Comparison of ENCODE assay signal across 8 mouse cellular contexts in the genomic region with DNA sequence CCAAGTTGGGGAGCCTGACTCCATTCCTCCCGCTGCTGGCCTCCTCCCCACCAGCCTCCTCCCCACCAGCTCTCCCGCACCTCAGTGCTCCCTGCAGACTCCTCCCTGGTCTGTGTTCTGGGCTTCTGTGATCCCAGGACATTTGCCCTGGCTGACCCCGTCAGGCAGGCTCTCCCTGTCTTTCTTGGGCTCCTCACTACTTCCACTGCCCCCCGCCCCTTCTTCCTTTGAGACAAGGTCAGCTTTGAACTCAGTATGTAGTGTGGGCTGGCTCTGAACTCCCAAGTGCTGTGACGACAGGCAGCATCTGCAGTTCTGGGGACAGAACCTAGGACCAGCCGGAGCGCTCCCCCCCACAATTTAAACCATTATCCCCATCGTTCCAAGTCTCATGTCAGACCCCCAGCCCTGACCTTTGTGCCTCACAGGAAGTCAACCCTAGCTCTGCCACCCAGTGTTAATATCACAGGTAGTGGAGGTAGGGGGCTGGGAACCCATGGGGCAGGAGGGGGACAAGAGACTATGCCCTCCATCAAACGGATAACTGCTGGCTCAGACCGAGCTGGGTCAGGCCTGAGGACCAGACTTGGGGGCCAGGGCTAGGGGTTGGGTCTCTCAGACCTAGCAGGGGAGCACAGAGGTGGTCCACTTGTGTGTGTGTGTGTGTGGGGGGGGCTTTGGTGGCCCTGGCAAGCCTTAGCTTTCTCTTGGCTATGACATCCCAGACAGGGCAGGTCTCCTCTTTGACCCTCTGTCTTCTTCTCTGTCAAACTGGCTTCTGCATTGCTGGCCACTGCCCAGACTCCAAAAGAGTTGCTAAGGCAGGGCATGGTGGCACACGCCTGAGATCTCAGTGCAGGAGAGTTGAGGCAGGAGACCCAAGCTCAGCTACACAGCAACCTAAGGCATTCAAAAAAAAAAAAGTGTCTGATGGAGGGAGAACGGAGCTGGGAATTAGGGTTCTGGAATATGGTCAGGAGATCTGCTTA. TPM values are rescaled to one million over a fixed set of nuclear protein-coding genes. Genes with fewer than 3 reads are reported as not detected.
DNase-seq lines count a peak whose midpoint lies in the region; ATAC-seq lines count a peak whose summit lies in the region.

No protein-coding gene starts in this region.

- H3K27ac ChIP-seq in heart, embryonic 13.5 days (replicated peaks) = peak overlapping the region; percentile 61
- H3K27ac ChIP-seq in stomach, embryonic 16.5 days (ENCODE audit: low read length) = peak overlapping the region; percentile 88

- H3K4me1 ChIP-seq in heart, embryonic 13.5 days = peaks cover 79% of the 10 kb centered on the region
- peaks cover 60% of the 10 kb centered on the region for H3K4me1 ChIP-seq in stomach, embryonic 16.5 days (ENCODE audit: control insufficient read depth, insufficient read depth, low read length)

- 49% methylated on average over 12 of the region's 12 CpGs for WGBS in heart, embryonic 13.5 days
- WGBS in stomach, embryonic 16.5 days = 48% methylated on average over 12 of the region's 12 CpGs

- H3K9ac ChIP-seq in heart, embryonic 13.5 days = peak overlapping the region; percentile 82
- H3K9ac ChIP-seq in stomach, embryonic 16.5 days (ENCODE audit: low read length) = peak overlapping the region; percentile 69

- H3K27me3 ChIP-seq in heart, embryonic 13.5 days (replicated peaks) = no peaks in the 10 kb centered on the region
- H3K27me3 ChIP-seq in stomach, embryonic 16.5 days (ENCODE audit: control insufficient read depth, insufficient read depth, low read length) = no peaks in the 10 kb centered on the region

- H3K9me3 ChIP-seq in heart, embryonic 13.5 days = no peaks in the 10 kb centered on the region
- H3K9me3 ChIP-seq in stomach, embryonic 16.5 days (replicated peaks; ENCODE audit: control insufficient read depth, low read length) = no peaks in the 10 kb centered on the region

- DNase-seq in heart, adult 11 months = peak; percentile 96
- no peak for DNase-seq in heart, adult 8-10 months (ENCODE audit: low spot score)
- peak; percentile 4 to 9 for DNase-seq in adrenal gland, postnatal 36 days
- peak; percentile 1 for DNase-seq in liver
- DNase-seq in embryo, embryonic 11 days = no peak

- ATAC-seq in heart, embryonic 13.5 days (ENCODE audit: extremely low read depth, insufficient number of reproducible peaks, low FRiP score, low TSS enrichment) = no peak
- no peak for ATAC-seq in stomach, embryonic 16.5 days (ENCODE audit: insufficient read depth, low FRiP score)
- ATAC-seq in activated CD4-positive, CD25-positive, alpha-beta regulatory T cell, adult 4 months = no peak

- peak overlapping the region; percentile 45 for H3K4me3 ChIP-seq in heart, embryonic 13.5 days
- H3K4me3 ChIP-seq in stomach, embryonic 16.5 days (replicated peaks; ENCODE audit: low read length) = peak overlapping the region; percentile 40

- peaks cover 41% of the 10 kb centered on the region for H3K36me3 ChIP-seq in heart, embryonic 13.5 days
- H3K36me3 ChIP-seq in stomach, embryonic 16.5 days (ENCODE audit: control insufficient read depth, insufficient read depth, low read length) = no peaks in the 10 kb centered on the region; the same call in none of the 2 replicates

- peak overlapping the region; percentile 75 for H3K4me2 ChIP-seq in heart, embryonic 13.5 days
- peak overlapping the region; percentile 64 for H3K4me2 ChIP-seq in stomach, embryonic 16.5 days (ENCODE audit: low read depth, low read length)

RNA-seq across cellular contexts. Expression of a gene that starts 24.7 kb away (rescaled TPM):
- 1 to 10 TPM; 1.4 to 2.4 (median 1.9) TPM for total RNA-seq in heart, adult 8-10 months (2022)
- 1 to 10 TPM; 1.2 to 1.6 TPM for total RNA-seq in adrenal gland, postnatal 36 days (2021)
- polyA plus RNA-seq in heart, embryonic 13.5 days (2015; fragmentation: Nextera tagmentation; extraction: Ambion mirVana) = 2.7 and 3.1 TPM in 2 replicates
- 61.8 and 65.3 TPM in 2 replicates for polyA plus RNA-seq in stomach, embryonic 16.5 days (2015; fragmentation: Nextera tagmentation; extraction: Ambion mirVana)
- polyA plus RNA-seq in activated CD4-positive, CD25-positive, alpha-beta regulatory T cell, adult 4 months (2017; shearing (Covaris generic)) = 10 to 100 TPM in 1 of 2 experiments, 1 to 10 TPM in 1; 7.3 to 13.3 TPM

RNA-seq across cellular contexts. Expression of a gene that starts 28.7 kb away (rescaled TPM):
- under 1 TPM in 2 of 4 experiments, not detected in 2; 0.50 to 0.72 TPM for total RNA-seq in heart, adult 8-10 months (2022)
- total RNA-seq in adrenal gland, postnatal 36 days (2021) = 1 to 10 TPM in 1 of 2 experiments, not detected in 1; 1.5 TPM
- 0.82 and 1.1 TPM in 2 replicates for polyA plus RNA-seq in heart, embryonic 13.5 days (2015; fragmentation: Nextera tagmentation; extraction: Ambion mirVana)
- polyA plus RNA-seq in stomach, embryonic 16.5 days (2015; fragmentation: Nextera tagmentation; extraction: Ambion mirVana) = 1.3 and 1.5 TPM in 2 replicates
- polyA plus RNA-seq in activated CD4-positive, CD25-positive, alpha-beta regulatory T cell, adult 4 months (2017; shearing (Covaris generic)) = 1 to 10 TPM in 1 of 2 experiments, not detected in 1; 1.4 TPM

RNA-seq across cellular contexts. Expression of a gene that starts 33.3 kb away (rescaled TPM):
- 1 to 10 TPM in 2 of 4 experiments, under 1 TPM in 2; 0.73 to 1.3 (median 1.0) TPM for total RNA-seq in heart, adult 8-10 months (2022)
- 1 to 10 TPM; 1.1 to 1.7 TPM for total RNA-seq in adrenal gland, postnatal 36 days (2021)
- 2.1 and 2.3 TPM in 2 replicates for polyA plus RNA-seq in heart, embryonic 13.5 days (2015; fragmentation: Nextera tagmentation; extraction: Ambion mirVana)
- 3.0 and 3.8 TPM in 2 replicates for polyA plus RNA-seq in stomach, embryonic 16.5 days (2015; fragmentation: Nextera tagmentation; extraction: Ambion mirVana)
- polyA plus RNA-seq in activated CD4-positive, CD25-positive, alpha-beta regulatory T cell, adult 4 months (2017; shearing (Covaris generic)) = 1 to 10 TPM; 1.1 to 1.2 TPM

RNA-seq across cellular contexts. Expression of a gene that starts 33.3 kb away (rescaled TPM):
- total RNA-seq in heart, adult 8-10 months (2022) = 10 to 100 TPM; 49.1 to 55.0 (median 53.8) TPM
- 10 to 100 TPM; 48.9 to 54.0 TPM for total RNA-seq in adrenal gland, postnatal 36 days (2021)
- 69.7 and 73.6 TPM in 2 replicates for polyA plus RNA-seq in heart, embryonic 13.5 days (2015; fragmentation: Nextera tagmentation; extraction: Ambion mirVana)
- 77.4 and 79.6 TPM in 2 replicates for polyA plus RNA-seq in stomach, embryonic 16.5 days (2015; fragmentation: Nextera tagmentation; extraction: Ambion mirVana)
- polyA plus RNA-seq in activated CD4-positive, CD25-positive, alpha-beta regulatory T cell, adult 4 months (2017; shearing (Covaris generic)) = 10 to 100 TPM; 12.7 to 13.7 TPM

RNA-seq across cellular contexts. Expression of a gene that starts 37.9 kb away (rescaled TPM):
- total RNA-seq in heart, adult 8-10 months (2022) = 100 to 1,000 TPM; 100 to 132 (median 108) TPM
- 100 to 1,000 TPM in 1 of 2 experiments, 10 to 100 TPM in 1; 93.2 to 114 TPM for total RNA-seq in adrenal gland, postnatal 36 days (2021)
- polyA plus RNA-seq in heart, embryonic 13.5 days (2015; fragmentation: Nextera tagmentation; extraction: Ambion mirVana) = 56.6 and 57.4 TPM in 2 replicates
- 74.8 and 82.5 TPM in 2 replicates for polyA plus RNA-seq in stomach, embryonic 16.5 days (2015; fragmentation: Nextera tagmentation; extraction: Ambion mirVana)
- polyA plus RNA-seq in activated CD4-positive, CD25-positive, alpha-beta regulatory T cell, adult 4 months (2017; shearing (Covaris generic)) = 10 to 100 TPM; 15.2 to 16.0 TPM

Comparison
In these comparisons a context has a peak if more than half of its experiments do, and no peak if none do; other contexts are left out.
1. DNase-seq: peak in heart, adult 11 months (single experiment), adrenal gland, postnatal 36 days (2 of 2) and liver (single experiment); none in heart, adult 8-10 months (single experiment) and embryo, embryonic 11 days (single experiment).